Mouse (Mus musculus) sigmoid colon, adult 10 weeks (tissue): Measurements from ENCODE around the gene Cela3a. TPM values are rescaled to one million over a fixed set of nuclear protein-coding genes. Genes with fewer than 3 reads are reported as not detected.

Source experiments
- polyA plus RNA-seq: library from polyadenylated mRNA; stranded (reverse); fragments of 350-450 nt; fragmentation: Illumina TruSeq; extraction: RNeasy Lipid Tissue Mini Kit (QIAGEN cat#74804); gene quantifications from one replicate; pipeline ENCODE4 v1.2.3, GENCODE M21; 2014; ENCODE audit warnings: low read depth, low replicate concordance

Gene Cela3a
- polyA plus RNA-seq, result not detected

GRCm38 (mm10) chr4:137409691-137410090 lies at the start of gene Cela3a:
Gene Cela3a, minus strand, starts transcription at chr4:137409791.

DNA sequence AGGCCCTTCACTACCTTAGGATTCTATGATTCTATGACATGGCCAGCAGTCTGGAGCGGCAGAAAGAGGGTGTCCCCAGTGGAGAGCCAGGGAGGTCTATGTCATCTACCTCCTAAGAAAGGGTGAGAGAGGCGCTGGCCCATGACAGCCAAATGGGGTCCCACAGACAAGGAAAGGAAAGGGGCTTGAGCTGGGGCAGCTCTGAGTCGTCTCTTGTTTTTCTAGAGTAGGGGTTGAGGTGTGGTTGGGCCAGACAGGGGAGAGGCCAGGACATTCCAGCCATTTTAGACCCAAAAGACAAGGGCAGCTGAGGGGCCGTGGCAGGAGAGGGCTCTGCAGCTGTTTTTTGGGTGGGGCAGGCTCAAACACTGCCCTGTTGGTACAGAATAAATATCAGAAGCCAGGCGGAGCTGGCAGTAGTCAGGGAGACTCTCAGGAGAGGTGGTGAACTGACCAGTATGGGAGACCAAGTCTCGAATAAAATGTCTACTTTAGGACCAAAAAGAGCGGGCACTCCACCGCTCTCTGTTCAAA lies 43.7 kb upstream of the Cela3a start, which contains the start of gene 1700013G24Rik:
1700013G24Rik (plus strand) TSS at position 51 of the 534 bp plus-strand sequence.

DNA sequence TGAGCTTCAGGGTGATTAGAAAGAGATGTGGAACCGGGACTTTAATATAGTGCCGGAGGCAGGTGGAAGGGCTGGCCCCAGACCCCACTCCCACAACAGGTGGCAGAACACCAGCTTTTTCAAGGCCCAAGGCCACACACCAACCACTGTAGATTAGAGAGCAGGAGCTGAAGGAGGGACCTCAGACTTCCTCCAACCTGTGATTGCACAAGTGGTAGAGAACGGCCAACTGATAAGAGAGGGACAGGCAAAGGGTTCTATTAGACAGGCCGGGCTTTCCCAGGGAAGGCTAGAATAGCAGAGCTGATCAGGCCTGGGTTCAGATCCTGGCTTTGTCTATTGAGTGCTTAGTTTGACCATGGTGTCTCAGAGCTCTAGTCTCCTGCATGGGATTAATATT lies 20.9 kb upstream of the Cela3a start, which contains the start of gene Cela3b:
Cela3b (minus strand) TSS at position 39 of the 400 bp plus-strand sequence.

GRCm38 (mm10) chr4:137357517-137358254 lies 51.9 kb downstream of the Cela3a start, which contains the start of gene Cdc42:
Gene Cdc42, minus strand, starts transcription at chr4:137357720.

Other genes with a start within 250 kb of the Cela3a start
- gene Wnt4, start 132.3 kb downstream of the Cela3a start, polyA plus RNA-seq, result 0.16 TPM
- gene Cdc42, start 52.1 kb downstream of the Cela3a start, polyA plus RNA-seq, result 1,083 TPM
- not detected for gene Cela3b, start 20.7 kb upstream of the Cela3a start, polyA plus RNA-seq
- not detected for gene 1700013G24Rik, start 43.5 kb upstream of the Cela3a start, polyA plus RNA-seq
- 0.22 TPM for gene Hspg2, start 59.0 kb upstream of the Cela3a start, polyA plus RNA-seq
- not detected for gene Ldlrad2, start 164.8 kb upstream of the Cela3a start, polyA plus RNA-seq
- 87.6 TPM for gene Usp48, start 184.0 kb upstream of the Cela3a start, polyA plus RNA-seq